Mouse (Mus musculus): ENCODE measurements around the gene Rerg. TPM values are rescaled to one million over a fixed set of nuclear protein-coding genes. Genes with fewer than 3 reads are reported as not detected.
A peak's percentile ranks its signal among the peaks of the same experiment; 100 is the strongest.

The Rerg gene
- polyA plus RNA-seq, 1 experiment from 2014 or later = 4.6 TPM

DNA sequence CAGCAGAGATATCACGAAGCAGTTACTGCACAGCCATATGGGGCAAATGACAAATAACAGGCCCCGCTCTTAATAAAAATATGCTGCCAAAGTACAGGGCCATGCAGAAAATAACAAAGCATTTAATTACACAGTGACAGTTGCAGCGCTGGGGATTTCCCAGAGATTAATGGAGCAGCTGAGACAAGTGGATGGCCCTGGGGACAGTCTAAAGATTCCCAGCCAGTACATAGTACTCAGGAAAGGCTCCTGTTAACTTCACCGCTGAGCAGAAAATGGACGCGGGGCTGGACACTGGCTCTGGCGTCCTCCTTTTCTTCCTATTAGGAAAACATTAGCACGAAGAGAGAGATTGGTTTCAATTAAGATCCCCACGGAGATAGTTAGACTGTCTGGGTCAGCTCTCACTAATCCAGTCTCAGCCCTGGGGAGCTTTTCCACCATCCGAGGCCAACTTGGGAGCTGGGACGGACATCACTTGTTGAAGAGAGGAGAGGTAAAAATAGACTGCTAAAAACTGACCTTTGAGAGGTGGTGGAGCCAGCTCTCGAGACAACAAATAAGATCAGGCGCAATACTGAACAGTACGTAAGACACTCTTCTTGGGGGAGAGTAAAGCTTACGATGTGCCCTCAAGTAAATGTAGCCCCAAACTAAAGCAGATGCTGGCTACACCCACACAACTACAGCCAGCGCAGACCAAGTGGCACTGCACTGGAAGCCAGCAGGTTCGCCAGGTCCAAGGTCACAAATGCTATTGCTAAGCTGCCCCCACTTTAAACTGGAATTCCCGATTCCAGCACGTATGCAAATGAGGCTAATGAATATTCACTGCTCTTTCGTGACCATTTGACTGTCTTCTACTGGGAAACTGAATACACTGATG is 34.5 kb downstream of the Rerg start:
- peak; percentile 50; the same call in 1 of the 2 replicates for ATAC-seq (replicated peaks; ENCODE audit: insufficient number of reproducible peaks, low FRiP score, low TSS enrichment)
- Histone ChIP-seq H3K9me3 (replicated peaks; ENCODE audit: control insufficient read depth, low read length) (no peaks in the 10 kb centered on the region), H3K27me3 (ENCODE audit: control insufficient read depth, insufficient read depth, low read length) (no peaks in the 10 kb centered on the region), H3K9ac (ENCODE audit: low read depth, low read length) (peak overlapping the region; percentile 17; the same call in 1 of the 2 replicates), H3K36me3 (ENCODE audit: control insufficient read depth, insufficient read depth, low read length) (no peaks in the 10 kb centered on the region), H3K4me3 (ENCODE audit: low read depth, low read length) (no peak overlapping the region), H3K4me1 (ENCODE audit: control insufficient read depth, insufficient read depth, low read length) (peaks cover 17% of the 10 kb centered on the region), H3K27ac (ENCODE audit: low read depth, low read length) (peak overlapping the region; percentile 91), H3K4me2 (peak overlapping the region; percentile 55)
- WGBS (ENCODE audit: insufficient replicate concordance) = 39% methylated on average over 20 of the region's 20 CpGs

DNA sequence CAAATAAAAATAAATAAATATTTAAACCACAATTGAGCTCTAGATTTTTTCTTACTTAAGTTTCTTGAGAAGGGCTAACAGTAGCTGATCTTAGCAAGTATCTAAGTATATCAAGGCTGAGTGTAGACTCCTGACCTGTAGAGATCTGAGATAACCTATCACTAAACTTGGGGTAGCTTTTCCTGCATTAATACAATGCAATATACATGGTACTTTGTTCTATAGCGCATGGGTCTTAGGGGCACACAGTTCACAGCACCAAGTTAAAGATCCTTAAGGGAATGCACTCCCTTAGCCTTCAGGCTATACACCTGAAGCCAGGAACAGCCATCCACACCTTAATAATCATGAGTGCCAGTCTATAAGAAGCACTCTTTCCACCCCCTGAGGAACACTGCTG is 38.5 kb downstream of the Rerg start:
- no peak overlapping the region for H3K4me3 ChIP-seq (ENCODE audit: low read depth, low read length)
- no peaks in the 10 kb centered on the region for H3K9me3 ChIP-seq (replicated peaks; ENCODE audit: control insufficient read depth, low read length)
- H3K27ac ChIP-seq (ENCODE audit: low read depth, low read length) = no peak overlapping the region
- no peak overlapping the region for H3K4me2 ChIP-seq
- H3K27me3 ChIP-seq (ENCODE audit: control insufficient read depth, insufficient read depth, low read length) = no peaks in the 10 kb centered on the region
- H3K4me1 ChIP-seq (ENCODE audit: control insufficient read depth, insufficient read depth, low read length) = peaks cover 12% of the 10 kb centered on the region
- no peak overlapping the region for H3K9ac ChIP-seq (ENCODE audit: low read depth, low read length)
- H3K36me3 ChIP-seq (ENCODE audit: control insufficient read depth, insufficient read depth, low read length) = no peaks in the 10 kb centered on the region
- 76% methylated on average over 1 of the region's 1 CpGs for WGBS (ENCODE audit: insufficient replicate concordance)
- ATAC-seq (replicated peaks; ENCODE audit: insufficient number of reproducible peaks, low FRiP score, low TSS enrichment) = no peak

DNA sequence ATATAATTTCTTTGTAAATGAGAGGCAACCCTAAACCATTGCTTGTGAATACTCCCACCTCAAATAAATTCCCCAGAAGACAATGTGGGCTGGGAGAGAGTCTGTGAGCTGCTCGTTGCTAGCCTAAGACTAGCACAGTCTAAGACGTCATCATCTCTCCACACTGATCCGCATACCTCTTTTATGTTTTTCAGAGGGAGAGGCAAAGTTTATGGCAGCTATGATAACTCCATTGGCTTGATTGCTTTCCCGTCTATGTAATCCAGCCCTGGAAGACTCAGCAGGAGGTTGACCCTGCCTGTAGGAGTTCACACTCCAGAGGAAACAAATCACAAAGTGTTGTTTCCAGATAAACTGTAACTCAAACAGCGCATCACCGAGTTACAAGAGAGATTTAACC is 38.9 kb downstream of the Rerg start:
- Histone ChIP-seq H3K27me3 (ENCODE audit: control insufficient read depth, insufficient read depth, low read length) (no peaks in the 10 kb centered on the region), H3K36me3 (ENCODE audit: control insufficient read depth, insufficient read depth, low read length) (no peaks in the 10 kb centered on the region), H3K9ac (ENCODE audit: low read depth, low read length) (no peak overlapping the region), H3K27ac (ENCODE audit: low read depth, low read length) (no peak overlapping the region), H3K9me3 (replicated peaks; ENCODE audit: control insufficient read depth, low read length) (no peaks in the 10 kb centered on the region), H3K4me1 (ENCODE audit: control insufficient read depth, insufficient read depth, low read length) (peaks cover 12% of the 10 kb centered on the region), H3K4me3 (ENCODE audit: low read depth, low read length) (no peak overlapping the region), H3K4me2 (no peak overlapping the region)
- 26% methylated on average over 6 of the region's 6 CpGs for WGBS (ENCODE audit: insufficient replicate concordance)
- no peak for ATAC-seq (replicated peaks; ENCODE audit: insufficient number of reproducible peaks, low FRiP score, low TSS enrichment)

DNA sequence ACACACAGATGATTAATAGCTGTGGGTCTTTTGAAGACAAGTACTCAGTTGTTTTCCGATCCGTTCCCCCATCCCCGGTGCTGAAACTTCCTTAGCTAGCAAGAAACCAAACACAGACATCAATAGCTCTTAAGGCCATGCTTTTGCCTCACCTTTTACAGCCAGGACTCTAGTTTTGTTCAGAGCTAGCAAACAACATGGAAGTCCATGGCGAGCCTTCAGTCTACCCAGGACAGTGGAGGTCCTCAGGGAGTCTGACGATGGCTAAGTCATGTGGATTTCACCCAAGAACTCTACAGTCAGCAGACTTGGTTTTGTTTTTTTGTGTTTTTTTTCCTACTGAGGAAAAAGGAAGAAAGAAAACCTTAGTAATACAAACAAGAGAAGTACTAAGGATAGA is 43.4 kb downstream of the Rerg start:
- no peaks in the 10 kb centered on the region for H3K9me3 ChIP-seq (replicated peaks; ENCODE audit: control insufficient read depth, low read length)
- no peaks in the 10 kb centered on the region for H3K36me3 ChIP-seq (ENCODE audit: control insufficient read depth, insufficient read depth, low read length)
- H3K27me3 ChIP-seq (ENCODE audit: control insufficient read depth, insufficient read depth, low read length) = no peaks in the 10 kb centered on the region
- WGBS (ENCODE audit: insufficient replicate concordance) = 62% methylated on average over 5 of the region's 5 CpGs
- 0 out of 2 replicates have a peak overlapping the region, but pooled peaks have one; percentile 41 for H3K27ac ChIP-seq (ENCODE audit: low read depth, low read length)
- ATAC-seq (replicated peaks; ENCODE audit: insufficient number of reproducible peaks, low FRiP score, low TSS enrichment) = no peak
- H3K4me1 ChIP-seq (ENCODE audit: control insufficient read depth, insufficient read depth, low read length) = peaks cover 15% of the 10 kb centered on the region
- H3K4me3 ChIP-seq (ENCODE audit: low read depth, low read length) = no peak overlapping the region
- H3K9ac ChIP-seq (ENCODE audit: low read depth, low read length) = no peak overlapping the region
- H3K4me2 ChIP-seq = no peak overlapping the region

DNA sequence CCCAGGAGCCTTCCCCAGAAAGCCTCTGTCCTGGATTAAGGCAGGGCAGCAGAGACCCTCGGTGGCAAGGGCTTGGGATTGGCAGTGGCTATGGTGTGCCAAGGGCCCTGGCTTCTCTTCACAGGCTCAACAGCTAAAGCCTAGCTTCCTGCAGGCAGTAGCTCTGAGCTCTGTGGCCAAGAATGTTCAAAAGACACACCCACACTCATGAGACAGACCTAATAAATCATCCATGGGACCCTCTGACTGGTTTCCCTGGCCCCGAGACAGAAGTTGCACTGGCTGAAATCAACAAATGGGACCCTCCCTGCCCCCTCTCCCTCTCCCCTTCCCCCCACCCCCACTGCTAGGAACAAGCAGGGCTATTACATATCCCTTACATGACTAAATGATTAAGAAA is 44.1 kb downstream of the Rerg start:
- Histone ChIP-seq H3K36me3 (ENCODE audit: control insufficient read depth, insufficient read depth, low read length) (no peaks in the 10 kb centered on the region), H3K4me1 (ENCODE audit: control insufficient read depth, insufficient read depth, low read length) (peaks cover 11% of the 10 kb centered on the region), H3K27me3 (ENCODE audit: control insufficient read depth, insufficient read depth, low read length) (no peaks in the 10 kb centered on the region), H3K9ac (ENCODE audit: low read depth, low read length) (no peak overlapping the region), H3K27ac (ENCODE audit: low read depth, low read length) (0 out of 2 replicates have a peak overlapping the region, but pooled peaks have one; percentile 41), H3K4me2 (no peak overlapping the region), H3K9me3 (replicated peaks; ENCODE audit: control insufficient read depth, low read length) (no peaks in the 10 kb centered on the region), H3K4me3 (ENCODE audit: low read depth, low read length) (no peak overlapping the region)
- no peak for ATAC-seq (replicated peaks; ENCODE audit: insufficient number of reproducible peaks, low FRiP score, low TSS enrichment)
- WGBS (ENCODE audit: insufficient replicate concordance) = 47% methylated on average over 2 of the region's 2 CpGs

DNA sequence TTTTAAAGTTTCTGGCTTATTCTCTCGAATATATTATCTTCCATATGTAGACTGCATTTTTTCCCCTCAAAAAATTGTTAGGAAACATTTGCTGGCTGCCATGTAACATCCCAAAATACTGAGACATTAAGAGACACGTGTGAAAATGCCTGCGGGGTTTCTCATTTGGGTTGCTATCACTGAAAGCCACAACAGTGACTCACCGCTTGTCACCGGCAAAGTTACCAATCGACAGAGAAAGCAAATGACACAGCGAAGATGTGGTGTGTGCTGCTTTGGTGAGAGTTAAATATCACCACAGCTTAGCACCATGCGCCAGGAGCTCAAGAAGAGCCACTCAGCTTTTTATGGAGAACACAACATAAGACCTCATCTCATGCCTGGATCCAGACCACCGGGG is 44.9 kb downstream of the Rerg start:
- Histone ChIP-seq H3K27me3 (ENCODE audit: control insufficient read depth, insufficient read depth, low read length) (no peaks in the 10 kb centered on the region), H3K4me2 (no peak overlapping the region), H3K27ac (ENCODE audit: low read depth, low read length) (no peak overlapping the region), H3K4me1 (ENCODE audit: control insufficient read depth, insufficient read depth, low read length) (peaks cover 10% of the 10 kb centered on the region), H3K9me3 (replicated peaks; ENCODE audit: control insufficient read depth, low read length) (no peaks in the 10 kb centered on the region), H3K9ac (ENCODE audit: low read depth, low read length) (no peak overlapping the region), H3K36me3 (ENCODE audit: control insufficient read depth, insufficient read depth, low read length) (no peaks in the 10 kb centered on the region), H3K4me3 (ENCODE audit: low read depth, low read length) (no peak overlapping the region)
- ATAC-seq (replicated peaks; ENCODE audit: insufficient number of reproducible peaks, low FRiP score, low TSS enrichment) = no peak
- 39% methylated on average over 9 of the region's 9 CpGs for WGBS (ENCODE audit: insufficient replicate concordance)

DNA sequence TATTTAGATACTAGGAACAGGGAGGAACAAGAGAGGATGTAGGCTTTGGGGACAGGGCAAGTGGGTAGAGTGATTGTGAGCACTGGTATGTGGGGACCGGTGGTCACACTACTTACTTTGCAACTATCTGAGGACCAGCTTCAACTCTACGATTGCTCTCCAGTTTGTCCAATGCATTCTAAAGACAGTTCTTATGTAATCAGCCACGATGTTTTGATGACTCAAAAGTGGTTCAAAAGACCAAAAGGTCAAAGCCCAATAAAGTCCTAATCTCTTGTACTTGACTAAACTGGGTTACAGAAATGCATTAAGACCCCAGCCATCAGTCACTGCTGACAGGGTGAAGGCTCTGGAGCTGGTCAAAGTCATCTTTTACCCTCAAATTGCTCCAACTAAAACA is 45.3 kb downstream of the Rerg start:
- H3K27ac ChIP-seq (ENCODE audit: low read depth, low read length) = no peak overlapping the region
- 53% methylated on average over 3 of the region's 3 CpGs for whole genome bisulfite sequencing (ENCODE audit: insufficient replicate concordance)
- no peaks in the 10 kb centered on the region for H3K9me3 ChIP-seq (replicated peaks; ENCODE audit: control insufficient read depth, low read length)
- no peaks in the 10 kb centered on the region for H3K27me3 ChIP-seq (ENCODE audit: control insufficient read depth, insufficient read depth, low read length)
- no peak overlapping the region for H3K4me2 ChIP-seq
- no peak overlapping the region for H3K9ac ChIP-seq (ENCODE audit: low read depth, low read length)
- H3K36me3 ChIP-seq (ENCODE audit: control insufficient read depth, insufficient read depth, low read length) = no peaks in the 10 kb centered on the region
- peaks cover 10% of the 10 kb centered on the region for H3K4me1 ChIP-seq (ENCODE audit: control insufficient read depth, insufficient read depth, low read length)
- ATAC-seq (replicated peaks; ENCODE audit: insufficient number of reproducible peaks, low FRiP score, low TSS enrichment) = no peak
- no peak overlapping the region for H3K4me3 ChIP-seq (ENCODE audit: low read depth, low read length)

DNA sequence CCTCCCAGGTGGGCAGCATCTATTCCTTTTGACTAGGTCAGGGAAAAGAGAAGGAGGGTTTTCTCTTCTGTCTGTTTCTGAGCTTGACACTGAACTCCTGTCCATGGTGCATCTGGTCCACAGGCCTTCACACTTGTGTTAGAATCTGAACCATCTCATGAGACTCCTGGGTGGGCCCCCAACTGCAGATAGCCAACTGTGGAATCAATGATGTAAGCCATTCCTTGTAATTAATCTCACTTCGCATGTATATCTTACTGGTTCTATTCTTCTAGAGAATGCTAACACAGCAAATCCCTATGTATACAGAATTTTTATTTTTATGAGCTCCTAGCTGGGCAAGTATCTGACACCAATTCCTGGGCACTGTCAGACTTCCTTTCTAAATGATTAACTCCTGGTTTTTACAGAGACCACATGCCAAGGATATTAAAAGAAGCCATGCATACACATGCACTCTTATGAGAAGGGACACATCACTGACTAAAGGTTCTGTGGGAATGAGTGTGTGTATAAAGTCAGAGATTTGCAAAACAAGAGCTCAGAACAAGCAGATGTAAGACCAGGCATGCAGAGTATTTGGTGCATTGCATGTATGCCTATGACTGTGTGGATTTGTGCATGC is 53.3 kb downstream of the Rerg start:
- 78% methylated on average over 1 of the region's 1 CpGs for WGBS (ENCODE audit: insufficient replicate concordance)
- Histone ChIP-seq H3K4me3 (ENCODE audit: low read depth, low read length) (no peak overlapping the region), H3K4me1 (ENCODE audit: control insufficient read depth, insufficient read depth, low read length) (no peaks in the 10 kb centered on the region), H3K9ac (ENCODE audit: low read depth, low read length) (no peak overlapping the region), H3K36me3 (ENCODE audit: control insufficient read depth, insufficient read depth, low read length) (no peaks in the 10 kb centered on the region), H3K9me3 (replicated peaks; ENCODE audit: control insufficient read depth, low read length) (no peaks in the 10 kb centered on the region), H3K27me3 (ENCODE audit: control insufficient read depth, insufficient read depth, low read length) (no peaks in the 10 kb centered on the region), H3K4me2 (no peak overlapping the region), H3K27ac (ENCODE audit: low read depth, low read length) (no peak overlapping the region)
- ATAC-seq (replicated peaks; ENCODE audit: insufficient number of reproducible peaks, low FRiP score, low TSS enrichment) = no peak

Measured in heart, embryonic 11.5 days (tissue).